Mouse (Mus musculus) adrenal gland (tissue): ENCODE measurements around the gene Pabpc5.

Experiments
- intact Hi-C: fragments of 180-260 bp; cut with DNase I; formaldehyde crosslinking; loops from one replicate; pipeline ENCODE4 v1.15.1; 2025
- long read RNA-seq, 2 experiments: library from polyadenylated mRNA; unstranded; transcript quantifications; one replicate each; pipeline ENCODE4 v2.0.0; 2020; ENCODE audit warnings: borderline replicate concordance in 1 of 2; ENCODE audit not compliant: insufficient replicate concordance in 1 of 2

The Pabpc5 gene
- long read RNA-seq, experiment 1 = 0 reads
- long read RNA-seq, experiment 2 = 0 reads

GRCm38 (mm10) chrX:119927081-119927571 lies at the start of gene Pabpc5:
Gene Pabpc5, plus strand, starts transcription at chrX:119927196.
- intact Hi-C loops = no loop called here

GRCm38 (mm10) chrX:119886957-119887593 lies 39.9 kb upstream of the Pabpc5 start:
- intact Hi-C loops = no loop called here

- intact Hi-C loops = no loop called here
These were observed 38.6 kb upstream of the Pabpc5 start for GRCm38 (mm10) chrX:119888326-119888920.

GRCm38 (mm10) chrX:119927852-119928251 lies 856 bp downstream of the Pabpc5 start:
- intact Hi-C loops = no loop called here
